ENCODE assay signal across 20 mouse cellular contexts in the genomic region with DNA sequence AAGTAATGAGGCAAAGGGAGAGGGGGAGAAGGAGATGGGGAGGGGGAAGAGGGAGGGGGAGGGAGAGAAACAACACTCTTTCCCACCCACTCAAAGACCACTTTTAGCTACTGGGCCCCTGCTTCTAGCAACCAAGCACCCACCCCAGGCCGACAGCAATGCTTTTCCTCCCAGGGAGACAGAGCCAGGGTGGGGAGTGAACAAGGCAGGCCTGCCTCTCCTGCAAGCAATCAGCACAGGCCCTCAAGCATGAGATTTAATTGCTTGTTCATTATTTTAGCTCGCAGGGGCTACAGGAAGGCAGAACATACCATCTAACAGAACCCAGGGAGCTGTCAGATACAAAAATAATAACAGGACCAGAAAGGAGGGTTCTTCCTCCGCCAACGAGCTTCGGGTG.
DNase-seq lines count a peak whose midpoint lies in the region; ATAC-seq and TF ChIP-seq lines count a peak whose summit lies in the region.
"Had no signal": no experiment of that assay in that cellular context is flagged by ENCODE, and none has a peak within 500 bp of the region (broad histone marks: within the 10 kb centered on the region; RNA-seq: fewer than 3 reads in every experiment).

No protein-coding gene starts in this region.

- no peak overlapping the region for H3K27ac ChIP-seq in kidney, embryonic 16.5 days (ENCODE audit: low read length)
- H3K27ac ChIP-seq in embryonic facial prominence, embryonic 10.5 days (replicated peaks): no peak overlapping the region; the same call in 1 of the 2 replicates
- H3K27ac ChIP-seq: embryonic facial prominence, embryonic 15.5 days; forebrain, embryonic 10.5 days; heart, adult 2 months; heart, embryonic 13.5 days had no signal

- ATAC-seq in kidney, embryonic 16.5 days (ENCODE audit: low FRiP score, low TSS enrichment): no peak
- ATAC-seq: forebrain, embryonic 16.5 days; hindbrain, embryonic 16.5 days had no signal

- H3K4me1 ChIP-seq in kidney, embryonic 16.5 days (ENCODE audit: insufficient read depth, low read length): no peaks in the 10 kb centered on the region
- H3K4me1 ChIP-seq in embryonic facial prominence, embryonic 10.5 days: peaks cover 5% of the 10 kb centered on the region
- H3K4me1 ChIP-seq: embryonic facial prominence, embryonic 15.5 days had no signal

- H3K9ac ChIP-seq in kidney, embryonic 16.5 days (replicated peaks; ENCODE audit: low read length): no peak overlapping the region
- H3K9ac ChIP-seq: embryonic facial prominence, embryonic 15.5 days; heart, embryonic 13.5 days had no signal

- TF ChIP-seq CTCF in brain, embryonic 14.5 days (IDR thresholded peaks at IDR 0.05; ENCODE audit: borderline replicate concordance, extremely low read depth, insufficient read depth, insufficient read length): no peak

- no peaks in the 10 kb centered on the region for H3K36me3 ChIP-seq in kidney, embryonic 16.5 days (ENCODE audit: insufficient read depth, low read length)
- no peaks in the 10 kb centered on the region for H3K36me3 ChIP-seq in embryonic facial prominence, embryonic 10.5 days (replicated peaks)
- H3K36me3 ChIP-seq: embryonic facial prominence, embryonic 15.5 days; forebrain, embryonic 10.5 days; heart, embryonic 13.5 days had no signal

- 53% methylated on average over 5 of the region's 5 CpGs for WGBS in kidney, embryonic 16.5 days
- 61% methylated on average over 5 of the region's 5 CpGs for WGBS in embryonic facial prominence, embryonic 10.5 days

- no peak overlapping the region for H3K4me2 ChIP-seq in kidney, embryonic 16.5 days (replicated peaks; ENCODE audit: low read depth, low read length)
- H3K4me2 ChIP-seq: embryonic facial prominence, embryonic 15.5 days; heart, embryonic 13.5 days had no signal

- H3K9me3 ChIP-seq in kidney, embryonic 16.5 days (ENCODE audit: low read length): no peaks in the 10 kb centered on the region
- H3K9me3 ChIP-seq in embryonic facial prominence, embryonic 10.5 days: no peaks in the 10 kb centered on the region
- H3K9me3 ChIP-seq: embryonic facial prominence, embryonic 15.5 days; forebrain, embryonic 10.5 days; heart, embryonic 13.5 days had no signal

- DNase-seq in kidney, postnatal 4 days: peak; percentile 10 to 22
- DNase-seq in brain, embryonic 14.5 days (ENCODE audit: low read depth): peak; percentile 36
- DNase-seq in embryonic facial prominence, embryonic 10.5 days (ENCODE audit: low spot score): peak; percentile 16
- peak; percentile 28 for DNase-seq in retina, embryonic 14.5 days (ENCODE audit: low spot score)
- DNase-seq in spleen, postnatal 14 days (ENCODE audit: low spot score in 2 of 2): no peak
- DNase-seq in thymus, postnatal 4 days: no peak
- DNase-seq: adrenal gland, adult 8-10 months; cerebellum, adult 18-20 months; cerebellum, adult 9-11 months; cerebellum, postnatal 36 days; gastrocnemius, postnatal 14 days; heart, adult 2 months; heart, postnatal 36 days had no signal

- no peak for TF ChIP-seq POLR2A in brain, embryonic 14.5 days (IDR thresholded peaks at IDR 0.05; ENCODE audit: borderline replicate concordance, extremely low read depth, insufficient read depth, insufficient read length, poor library complexity, severe bottlenecking)

- no peak overlapping the region for H3K4me3 ChIP-seq in kidney, embryonic 16.5 days (ENCODE audit: low read length)
- no peak overlapping the region for H3K4me3 ChIP-seq in embryonic facial prominence, embryonic 10.5 days
- H3K4me3 ChIP-seq: embryonic facial prominence, embryonic 15.5 days; erythroblast, embryonic 14.5 days; forebrain, embryonic 10.5 days; heart, adult 2 months; heart, embryonic 13.5 days had no signal

- H3K27me3 ChIP-seq in kidney, embryonic 16.5 days (ENCODE audit: insufficient read depth, low read length): no peaks in the 10 kb centered on the region
- H3K27me3 ChIP-seq in embryonic facial prominence, embryonic 10.5 days (replicated peaks; ENCODE audit: low read depth, poor library complexity, severe bottlenecking): no peaks in the 10 kb centered on the region
- H3K27me3 ChIP-seq: embryonic facial prominence, embryonic 15.5 days; heart, embryonic 13.5 days had no signal

Comparison
In these comparisons a context has a peak if more than half of its experiments do, and no peak if none do; other contexts are left out.
1. DNase-seq: peak in kidney, postnatal 4 days (2 of 2), brain, embryonic 14.5 days (single experiment), embryonic facial prominence, embryonic 10.5 days (single experiment) and retina, embryonic 14.5 days (single experiment); none in spleen, postnatal 14 days (0 of 2) and thymus, postnatal 4 days (single experiment).